Mouse (Mus musculus) forebrain, postnatal 0 days (tissue): ENCODE measurements around the gene Ntn4. TPM values are rescaled to one million over a fixed set of nuclear protein-coding genes. Genes with fewer than 3 reads are reported as not detected.
A peak's percentile ranks its signal among the peaks of the same experiment; 100 is the strongest.

ENCODE experiments used
- ATAC-seq: fragments of 200-750 bp; cut with Nextera tagmentation; 2 replicates; pipeline ENCODE4 v1.8.0; 2017; ENCODE audit warnings: mild to moderate bottlenecking, moderate library complexity
- DNase-seq: peaks from one replicate; pipeline ENCODE4 v3.0.0-alpha.2; 2015
- H3K27ac ChIP-seq: fragments of 300-500 bp; sonication (generic); 2 replicates; pipeline ENCODE4 v1.5.1; 2014; ENCODE audit warnings: low read depth, mild to moderate bottlenecking, antibody characterized with exemption, low read length, moderate library complexity, mixed read lengths
- H3K27me3 ChIP-seq: fragments of 300-500 bp; sonication (generic); 2 replicates; pipeline ENCODE4 v1.6.1; 2014; ENCODE audit warnings: mild to moderate bottlenecking, low read length, mixed read lengths; ENCODE audit not compliant: insufficient read depth
- H3K36me3 ChIP-seq: fragments of 300-500 bp; sonication (generic); 2 replicates; pipeline ENCODE4 v1.6.1; 2014; ENCODE audit warnings: mild to moderate bottlenecking, moderate library complexity; ENCODE audit not compliant: insufficient read depth
- H3K4me1 ChIP-seq: fragments of 300-500 bp; sonication (generic); 2 replicates; pipeline ENCODE4 v1.6.1; 2014; ENCODE audit warnings: antibody characterized with exemption; ENCODE audit not compliant: insufficient read depth
- H3K4me2 ChIP-seq: fragments of 300-500 bp; sonication (generic); 2 replicates; pipeline ENCODE4 v1.6.1; 2014; ENCODE audit warnings: low read depth, mild to moderate bottlenecking, moderate library complexity
- H3K4me3 ChIP-seq: fragments of 300-500 bp; sonication (generic); 2 replicates; pipeline ENCODE4 v1.5.1; 2014; ENCODE audit warnings: low read depth, low read length, mixed read lengths
- H3K9ac ChIP-seq: fragments of 300-500 bp; sonication (generic); 2 replicates; pipeline ENCODE4 v1.6.1; 2014; ENCODE audit warnings: mild to moderate bottlenecking
- H3K9me3 ChIP-seq: fragments of 300-500 bp; sonication (generic); 2 replicates; pipeline ENCODE4 v1.6.1; 2016; ENCODE audit warnings: low read length
- CTCF ChIP-seq: sonication (generic); IDR thresholded peaks from 2 replicates; pipeline ENCODE4 v1.5.1; 2016; ENCODE audit warnings: antibody characterized with exemption, control low read depth, low read depth
- WGBS: fragments of 180-500 bp; shearing (Covaris S2); extraction: QIAGEN DNeasy Blood & Tissue Kit; methylation state at CpG from one replicate; pipeline ENCODE4 v1.1.7; 2014; 5-methylcytosine and 5-hydroxymethylcytosine counted together
- polyA plus RNA-seq: library from polyadenylated mRNA; unstranded; fragments of >200 nt; fragmentation: Nextera tagmentation; extraction: Ambion mirVana; gene quantifications from 2 replicates; pipeline ENCODE4 v1.2.1, GENCODE M21; 2015
- total RNA-seq: library from RNA; depleted of rRNA; stranded (reverse); fragments of >200 nt; gene quantifications from 2 replicates; pipeline ENCODE4 v1.2.3, GENCODE M21; 2014; rRNA removed

Ntn4 gene
- 4.3 and 6.1 TPM in 2 replicates for total RNA-seq
- 0.40 and 1.2 TPM in 2 replicates for polyA plus RNA-seq

DNA sequence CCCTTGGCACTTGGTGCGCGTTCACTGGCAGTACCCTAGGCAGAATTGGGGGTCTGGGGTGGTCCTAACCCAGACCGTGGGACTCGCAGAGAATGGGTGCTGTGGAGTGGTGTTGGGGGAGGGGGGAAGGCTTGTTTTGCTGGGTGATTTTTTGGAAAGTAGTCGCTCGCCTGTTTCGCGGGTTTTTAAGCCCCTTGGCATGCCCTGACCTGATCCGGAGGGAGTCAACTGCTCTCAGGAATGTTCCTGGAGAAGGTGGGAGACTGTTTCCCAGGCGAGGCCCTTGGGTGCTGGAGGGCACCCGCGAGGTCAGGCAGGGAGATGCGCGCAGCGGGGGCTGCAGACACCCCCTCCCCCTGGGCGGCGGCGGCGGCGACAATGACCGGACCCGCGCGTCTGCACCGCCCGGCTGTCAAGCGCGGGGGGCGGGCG is at the start of gene Ntn4:
Gene Ntn4, plus strand, starts transcription at position 161 of the 432 bp plus-strand sequence.
- WGBS: 3% methylated on average over 21 of the region's 30 CpGs
- no peak for ATAC-seq
- no peak for DNase-seq
- Histone ChIP-seq H3K9ac (peak within 1 kb of the TSS; percentile 65), H3K36me3 (no peaks in the 10 kb centered on the region), H3K27ac (peak within 1 kb of the TSS; percentile 29; the same call in 1 of the 2 replicates), H3K27me3 (no peaks in the 10 kb centered on the region; the same call in 1 of the 2 replicates), H3K4me3 (peak within 1 kb of the TSS; percentile 65), H3K9me3 (no peaks in the 10 kb centered on the region), H3K4me1 (no peaks in the 10 kb centered on the region; the same call in 1 of the 2 replicates), H3K4me2 (peak within 1 kb of the TSS; percentile 98)
- no peak for TF ChIP-seq CTCF

DNA sequence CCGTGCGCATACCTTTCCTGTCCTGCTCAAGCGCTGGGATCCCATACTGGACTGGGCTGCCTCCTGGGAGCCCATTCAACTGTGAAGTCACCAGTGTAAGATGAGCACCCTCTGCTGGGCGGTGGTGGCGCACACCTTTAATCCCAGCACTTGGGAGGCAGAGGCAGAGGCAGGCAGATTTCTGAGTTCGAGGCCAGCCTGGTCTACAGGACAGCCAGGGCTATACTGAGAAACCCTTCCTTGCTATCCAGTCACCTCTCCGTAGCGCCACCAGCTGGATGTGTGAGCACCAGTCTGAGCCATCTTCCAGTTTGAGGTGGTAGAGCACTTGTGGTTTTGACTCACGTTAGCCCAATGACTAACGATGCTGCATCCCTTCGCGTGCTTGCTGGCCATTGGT is 48.0 kb upstream of the Ntn4 start:
- 57% methylated on average over 12 of the region's 12 CpGs for WGBS

DNA sequence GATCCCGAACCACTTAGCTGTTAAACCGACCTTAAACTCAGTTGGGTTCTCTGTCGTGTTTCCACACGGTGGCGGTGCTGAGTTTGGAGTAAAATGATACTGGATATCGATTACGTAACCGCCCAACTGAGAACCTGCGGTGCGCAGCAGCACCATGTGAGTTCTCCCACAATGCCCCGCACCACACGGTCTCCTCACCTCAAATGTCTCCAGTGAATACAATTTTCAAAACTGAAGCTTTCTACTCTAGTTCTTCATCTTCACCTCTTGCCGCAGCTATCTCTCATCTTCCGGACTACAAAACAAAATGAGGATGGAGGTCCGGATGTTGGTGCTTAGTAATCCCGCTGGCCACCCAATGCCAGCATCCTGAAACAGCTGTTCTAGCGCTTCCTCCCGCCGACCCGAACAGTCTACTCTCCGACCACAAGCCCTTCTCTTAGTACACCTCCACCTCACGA is 46.4 kb upstream of the Ntn4 start:
- no peaks in the 10 kb centered on the region for H3K27me3 ChIP-seq
- peak overlapping the region; percentile 57 for H3K9ac ChIP-seq
- peak; percentile 88 for TF ChIP-seq CTCF
- H3K36me3 ChIP-seq: no peaks in the 10 kb centered on the region
- peak; percentile 95 for DNase-seq
- H3K4me2 ChIP-seq: peak overlapping the region; percentile 77
- WGBS: 2% methylated on average over 22 of the region's 22 CpGs
- H3K9me3 ChIP-seq: no peaks in the 10 kb centered on the region
- H3K4me3 ChIP-seq: peak overlapping the region; percentile 46
- peaks cover 2% of the 10 kb centered on the region; the same call in 1 of the 2 replicates for H3K4me1 ChIP-seq
- ATAC-seq: peak; percentile 88
- H3K27ac ChIP-seq: no peak overlapping the region

More for the DNA sequence above, 48.0 kb upstream of the Ntn4 start:
- Histone ChIP-seq H3K27me3 (no peaks in the 10 kb centered on the region), H3K9me3 (no peaks in the 10 kb centered on the region), H3K9ac (no peak overlapping the region), H3K27ac (no peak overlapping the region), H3K36me3 (no peaks in the 10 kb centered on the region), H3K4me1 (peaks cover 14% of the 10 kb centered on the region), H3K4me2 (no peak overlapping the region), H3K4me3 (no peak overlapping the region)
- DNase-seq: no peak
- TF ChIP-seq CTCF: no peak
- no peak for ATAC-seq

GRCm38 (mm10) chr10:93595831-93596230 is 44.6 kb upstream of the Ntn4 start:
- no peak for TF ChIP-seq CTCF
- Histone ChIP-seq H3K4me3 (no peak overlapping the region), H3K4me1 (no peaks in the 10 kb centered on the region), H3K4me2 (no peak overlapping the region), H3K9me3 (no peaks in the 10 kb centered on the region), H3K27me3 (no peaks in the 10 kb centered on the region), H3K27ac (no peak overlapping the region), H3K9ac (no peak overlapping the region), H3K36me3 (no peaks in the 10 kb centered on the region)
- DNase-seq: no peak
- no peak for ATAC-seq
- 72% methylated on average over 4 of the region's 4 CpGs for WGBS

- Histone ChIP-seq H3K27me3 (no peaks in the 10 kb centered on the region), H3K9me3 (no peaks in the 10 kb centered on the region), H3K4me3 (no peak overlapping the region), H3K4me2 (no peak overlapping the region), H3K9ac (no peak overlapping the region), H3K36me3 (no peaks in the 10 kb centered on the region), H3K4me1 (no peaks in the 10 kb centered on the region), H3K27ac (no peak overlapping the region)
- no peak for TF ChIP-seq CTCF
- WGBS: 85% methylated on average over 3 of the region's 3 CpGs
- DNase-seq (no peak), ATAC-seq (no peak)
These were observed 43.8 kb upstream of the Ntn4 start for GRCm38 (mm10) chr10:93596641-93597040.

DNA sequence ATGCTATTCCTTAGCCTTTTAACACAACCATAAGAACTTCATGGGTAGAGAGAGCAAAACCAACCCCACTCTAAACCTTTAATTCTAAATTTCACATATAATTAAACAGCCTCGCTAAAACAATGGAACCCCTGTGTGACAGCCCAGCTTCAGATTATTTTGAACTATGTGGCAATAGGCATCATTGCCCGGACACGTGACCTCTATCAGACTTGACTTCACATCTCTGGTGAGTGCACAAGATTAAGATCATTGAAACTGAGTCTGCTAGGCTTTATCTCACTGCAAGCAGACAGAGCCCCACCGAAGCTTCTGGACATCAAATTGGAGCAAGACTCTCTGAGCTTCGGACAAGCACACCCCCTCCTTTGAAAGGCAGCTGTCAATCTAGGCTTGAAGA is 38.2 kb upstream of the Ntn4 start:
- no peak for ATAC-seq
- WGBS: 57% methylated on average over 5 of the region's 5 CpGs

DNA sequence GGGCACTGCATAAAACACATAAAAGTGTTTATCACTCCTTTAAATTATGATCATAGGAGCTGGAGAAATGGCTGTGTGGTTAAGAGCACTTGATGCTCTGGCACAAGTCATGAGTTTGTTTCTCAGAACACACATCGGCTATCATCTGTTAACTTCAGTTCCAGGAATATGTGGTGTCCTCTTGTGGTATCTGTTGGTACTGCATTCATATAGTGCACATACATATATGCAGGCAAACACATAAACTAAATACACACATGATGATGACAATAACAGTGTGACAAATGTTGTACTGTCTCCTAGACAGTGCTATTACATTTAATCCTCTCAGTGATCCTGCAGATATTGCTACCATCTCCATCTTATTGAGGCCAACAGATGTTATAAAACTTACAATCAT is 37.2 kb upstream of the Ntn4 start:
- DNase-seq (no peak), ATAC-seq (no peak)
- H3K36me3 ChIP-seq: no peaks in the 10 kb centered on the region
- no peak overlapping the region for H3K4me2 ChIP-seq
- no peaks in the 10 kb centered on the region; the same call in 1 of the 2 replicates for H3K27me3 ChIP-seq
- H3K4me1 ChIP-seq: no peaks in the 10 kb centered on the region
- peak; percentile 28 for TF ChIP-seq CTCF
- 96% methylated on average over 1 of the region's 1 CpGs for WGBS
- no peak overlapping the region for H3K27ac ChIP-seq
- no peak overlapping the region for H3K9ac ChIP-seq
- H3K4me3 ChIP-seq: no peak overlapping the region
- no peaks in the 10 kb centered on the region for H3K9me3 ChIP-seq

More for the DNA sequence above, 38.2 kb upstream of the Ntn4 start:
- no peak overlapping the region for H3K4me3 ChIP-seq
- H3K27ac ChIP-seq: no peak overlapping the region
- no peak for TF ChIP-seq CTCF
- no peaks in the 10 kb centered on the region; the same call in 1 of the 2 replicates for H3K27me3 ChIP-seq
- H3K9me3 ChIP-seq: no peaks in the 10 kb centered on the region
- no peaks in the 10 kb centered on the region for H3K4me1 ChIP-seq
- no peaks in the 10 kb centered on the region for H3K36me3 ChIP-seq
- no peak overlapping the region for H3K4me2 ChIP-seq
- no peak for DNase-seq
- no peak overlapping the region for H3K9ac ChIP-seq
